Mouse (Mus musculus) C2C12 (cell line): ENCODE measurements around the gene Derl3. TPM values are rescaled to one million over a fixed set of nuclear protein-coding genes. Genes with fewer than 3 reads are reported as not detected.

Source experiments
- H3K27me3 ChIP-seq: one replicate; pipeline ENCODE4 v1.6.1; 2011; ENCODE audit not compliant: control insufficient read depth, insufficient read depth, insufficient read length
- H3K36me3 ChIP-seq: one replicate; pipeline ENCODE4 v1.6.1; 2011; ENCODE audit not compliant: control insufficient read depth, insufficient read depth
- H3K4me3 ChIP-seq: one replicate; pipeline ENCODE4 v1.5.1; 2011; ENCODE audit warnings: mild to moderate bottlenecking, control low read depth; ENCODE audit not compliant: poor library complexity, insufficient read depth, severe bottlenecking
- H3K79me2 ChIP-seq: one replicate; pipeline ENCODE4 v1.6.1; 2011; ENCODE audit not compliant: control insufficient read depth, insufficient read depth
- H3K79me3 ChIP-seq: one replicate; pipeline ENCODE4 v1.6.1; 2011; ENCODE audit warnings: low read depth, control low read depth
- H3ac ChIP-seq: one replicate; pipeline ENCODE3; 2011; ENCODE audit warnings: low read depth; ENCODE audit not compliant: control insufficient read depth, insufficient read length
- CEBPB ChIP-seq: IDR thresholded peaks from one replicate; pipeline ENCODE4 v1.6.1; 2011; ENCODE audit warnings: low read depth, mild to moderate bottlenecking, control low read depth, moderate library complexity
- CTCF ChIP-seq: IDR thresholded peaks from one replicate; pipeline ENCODE4 v1.5.1; 2011; ENCODE audit not compliant: control insufficient read depth, insufficient read depth, insufficient read length
- FOSL1 ChIP-seq: IDR thresholded peaks from one replicate; pipeline ENCODE4 v1.8.0; 2011; ENCODE audit warnings: mild to moderate bottlenecking, low read length; ENCODE audit not compliant: poor library complexity, insufficient read depth, severe bottlenecking
- MAX ChIP-seq: IDR thresholded peaks from one replicate; pipeline ENCODE4 v1.6.1; 2011; ENCODE audit warnings: mild to moderate bottlenecking, control low read depth
- MYOD1 ChIP-seq: IDR thresholded peaks from one replicate; pipeline ENCODE4 v1.6.1; 2011; ENCODE audit warnings: low read depth; ENCODE audit not compliant: control insufficient read depth, insufficient read length
- MYOG ChIP-seq: IDR thresholded peaks from one replicate; pipeline ENCODE4 v1.6.1; 2011; ENCODE audit not compliant: control insufficient read depth, insufficient read length; ENCODE audit errors: extremely low read depth
- USF1 ChIP-seq: IDR thresholded peaks from one replicate; pipeline ENCODE4 v1.6.1; 2011; ENCODE audit warnings: low read depth, mild to moderate bottlenecking, control low read depth, moderate library complexity
- polyA plus RNA-seq: library from polyadenylated mRNA; unstranded; fragments of >200 nt; fragmentation: generic; extraction: Trizol; gene quantifications from one replicate; pipeline ENCODE4 v1.2.1, GENCODE M21; 2012; ENCODE audit warnings: missing spikeins

The Derl3 gene
- polyA plus RNA-seq, 1 experiment = 0.25 TPM

DNA sequence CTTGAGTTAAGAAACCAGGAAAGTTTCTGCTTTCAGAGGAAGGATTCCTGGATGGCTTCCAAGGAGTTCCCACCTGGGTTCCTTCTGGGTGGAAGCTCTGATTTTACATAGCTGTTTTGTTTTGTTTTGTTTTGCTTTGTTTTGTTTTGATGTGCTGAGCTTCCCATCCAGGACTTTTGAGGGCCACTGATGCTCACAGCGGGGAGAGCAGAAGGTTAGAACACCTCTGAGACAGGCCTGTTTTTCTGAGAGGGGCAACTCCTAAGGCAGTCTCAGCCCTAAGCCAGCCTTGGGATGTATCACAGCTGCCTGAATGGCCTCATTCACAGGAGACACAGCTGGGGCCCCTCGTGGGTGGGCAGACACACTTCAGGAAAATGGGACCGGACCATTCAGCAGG is 41.5 kb upstream of the Derl3 start:
- Histone ChIP-seq H3K36me3 (peaks cover 3% of the 10 kb centered on the region), H3K79me3 (no peaks in the 10 kb centered on the region), H3K4me3 (no peak overlapping the region), H3K79me2 (no peaks in the 10 kb centered on the region), H3ac (no peak overlapping the region), H3K27me3 (no peaks in the 10 kb centered on the region)
- TF ChIP-seq USF1 (no peak), FOSL1 (no peak), MAX (no peak), MYOG (no peak), CTCF (no peak), MYOD1 (no peak), CEBPB (no peak)

- peaks cover 3% of the 10 kb centered on the region for H3K79me2 ChIP-seq
- no peak overlapping the region for H3K4me3 ChIP-seq
- H3K36me3 ChIP-seq = peaks cover 12% of the 10 kb centered on the region
- H3ac ChIP-seq = no peak overlapping the region
- H3K27me3 ChIP-seq = no peaks in the 10 kb centered on the region
- TF ChIP-seq FOSL1 = no peak
- TF ChIP-seq MYOG = no peak
- TF ChIP-seq USF1 = no peak
- TF ChIP-seq MAX = no peak
- no peaks in the 10 kb centered on the region for H3K79me3 ChIP-seq
Observed at GRCm38 (mm10) chr10:75852539-75853125, 40.6 kb upstream of the Derl3 start.

- Histone ChIP-seq H3K79me2 (peaks cover 12% of the 10 kb centered on the region), H3ac (no peak overlapping the region), H3K36me3 (peaks cover 20% of the 10 kb centered on the region), H3K27me3 (no peaks in the 10 kb centered on the region), H3K4me3 (no peak overlapping the region), H3K79me3 (peaks cover 3% of the 10 kb centered on the region)
- TF ChIP-seq FOSL1 (no peak), MAX (no peak), MYOD1 (no peak)
Observed at GRCm38 (mm10) chr10:75853452-75853851, 39.8 kb upstream of the Derl3 start.

DNA sequence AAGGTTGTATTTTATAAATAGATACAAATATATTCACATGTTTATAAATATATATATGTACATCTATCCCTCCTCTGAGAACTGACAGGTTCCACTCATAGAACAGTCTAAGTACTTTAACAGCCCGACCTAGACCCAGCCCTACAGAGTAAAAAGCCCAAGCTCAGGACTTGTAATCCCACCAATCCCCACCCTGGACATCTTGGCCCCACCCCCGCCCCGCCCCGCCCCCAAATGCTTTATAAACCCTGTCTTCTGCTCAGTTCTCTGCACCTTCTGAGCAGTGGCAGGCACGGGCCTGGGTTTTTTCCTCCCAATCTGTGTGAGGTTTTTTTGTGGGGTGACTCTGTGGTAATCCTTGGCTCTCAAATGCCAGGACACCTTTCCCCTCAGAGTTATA is 39.1 kb upstream of the Derl3 start:
- H3K36me3 ChIP-seq = peaks cover 22% of the 10 kb centered on the region
- no peak overlapping the region for H3ac ChIP-seq
- no peaks in the 10 kb centered on the region for H3K27me3 ChIP-seq
- H3K4me3 ChIP-seq = no peak overlapping the region
- TF ChIP-seq MYOG (no peak), MAX (no peak), USF1 (no peak), MYOD1 (no peak), CEBPB (no peak), CTCF (no peak), FOSL1 (no peak)
- peaks cover 9% of the 10 kb centered on the region for H3K79me3 ChIP-seq
- H3K79me2 ChIP-seq = peaks cover 18% of the 10 kb centered on the region

GRCm38 (mm10) chr10:75854791-75855190 is 38.4 kb upstream of the Derl3 start:
- no peak for TF ChIP-seq MYOG
- TF ChIP-seq FOSL1 = no peak
- no peak for TF ChIP-seq CTCF
- TF ChIP-seq CEBPB = no peak
- no peak for TF ChIP-seq MYOD1
- no peak for TF ChIP-seq MAX
- no peak for TF ChIP-seq USF1
- no peak overlapping the region for H3ac ChIP-seq
- H3K4me3 ChIP-seq = no peak overlapping the region
- H3K36me3 ChIP-seq = peaks cover 22% of the 10 kb centered on the region
- no peaks in the 10 kb centered on the region for H3K27me3 ChIP-seq
- H3K79me3 ChIP-seq = peaks cover 13% of the 10 kb centered on the region
- peaks cover 25% of the 10 kb centered on the region for H3K79me2 ChIP-seq

GRCm38 (mm10) chr10:75855416-75855981 is 37.7 kb upstream of the Derl3 start:
- Histone ChIP-seq H3K27me3 (no peaks in the 10 kb centered on the region), H3ac (no peak overlapping the region), H3K79me3 (peaks cover 14% of the 10 kb centered on the region), H3K36me3 (peaks cover 22% of the 10 kb centered on the region), H3K79me2 (peaks cover 28% of the 10 kb centered on the region), H3K4me3 (no peak overlapping the region)
- TF ChIP-seq MAX = no peak
- TF ChIP-seq FOSL1 = no peak
- TF ChIP-seq CTCF = no peak
- no peak for TF ChIP-seq CEBPB
- TF ChIP-seq MYOD1 = no peak
- no peak for TF ChIP-seq MYOG
- TF ChIP-seq USF1 = no peak
